Mouse (Mus musculus) embryonic facial prominence, embryonic 13.5 days (tissue): ENCODE results near the gene Card10. TPM values are rescaled to one million over a fixed set of nuclear protein-coding genes. Genes with fewer than 3 reads are reported as not detected.

Experiments
- polyA plus RNA-seq: library from polyadenylated mRNA; unstranded; fragments of >200 nt; fragmentation: Nextera tagmentation; extraction: Ambion mirVana; gene quantifications from 2 replicates; pipeline ENCODE4 v1.2.1, GENCODE M21; 2015

Gene Card10
- polyA plus RNA-seq, 1 experiment from 2014 or later: 3.2 TPM

Other genes with a start within 250 kb of the Card10 start
- 13.3 and 13.4 TPM in 2 replicates for gene Rac2, start 230.3 kb downstream of the Card10 start, polyA plus RNA-seq
- gene Cyth4, start 206.0 kb downstream of the Card10 start, polyA plus RNA-seq: 8.5 and 10.1 TPM in 2 replicates
- gene Elfn2, start 84.3 kb downstream of the Card10 start, polyA plus RNA-seq: 0.06 TPM in 1 of 2 replicates, not detected in the other
- gene Mfng, start 29.6 kb downstream of the Card10 start, polyA plus RNA-seq: 16.1 and 18.8 TPM in 2 replicates
- gene Cdc42ep1, start 39.6 kb upstream of the Card10 start, polyA plus RNA-seq: 25.2 and 28.6 TPM in 2 replicates
- 1.3 TPM in 1 of 2 replicates, not detected in the other for gene Lgals2, start 52.5 kb upstream of the Card10 start, polyA plus RNA-seq
- 42.5 and 51.8 TPM in 2 replicates for gene Gga1, start 74.1 kb upstream of the Card10 start, polyA plus RNA-seq
- 0.18 and 0.25 TPM in 2 replicates for gene Gm49510, start 96.6 kb upstream of the Card10 start, polyA plus RNA-seq
- gene Sh3bp1, start 96.7 kb upstream of the Card10 start, polyA plus RNA-seq: 53.3 and 54.4 TPM in 2 replicates
- gene Pdxp, start 110.9 kb upstream of the Card10 start, polyA plus RNA-seq: 18.7 and 23.2 TPM in 2 replicates
- 2,193 and 2,304 TPM in 2 replicates for gene Lgals1, start 123.7 kb upstream of the Card10 start, polyA plus RNA-seq
- gene Nol12, start 131.9 kb upstream of the Card10 start, polyA plus RNA-seq: 54.1 and 57.4 TPM in 2 replicates
- 37.8 and 38.7 TPM in 2 replicates for gene Triobp, start 144.7 kb upstream of the Card10 start, polyA plus RNA-seq
- gene H1f0, start 225.4 kb upstream of the Card10 start, polyA plus RNA-seq: 533 and 546 TPM in 2 replicates
- gene Galr3, start 238.8 kb upstream of the Card10 start, polyA plus RNA-seq: not detected in 2 replicates